Mouse (Mus musculus) liver, adult 2 months (tissue): ENCODE measurements around the gene Smco2.

ENCODE experiments used
- CTCF ChIP-seq: fragments of 200-500 bp; IDR thresholded peaks from 2 replicates; pipeline ENCODE4 v1.5.1; 2011; ENCODE audit warnings: low read depth, low read length, control low read depth
- POLR2A ChIP-seq: fragments of 200-500 bp; IDR thresholded peaks from 2 replicates; pipeline ENCODE4 v1.6.1; 2011; ENCODE audit warnings: low read length, control low read depth; ENCODE audit not compliant: insufficient read depth; ENCODE audit errors: extremely low read depth

DNA sequence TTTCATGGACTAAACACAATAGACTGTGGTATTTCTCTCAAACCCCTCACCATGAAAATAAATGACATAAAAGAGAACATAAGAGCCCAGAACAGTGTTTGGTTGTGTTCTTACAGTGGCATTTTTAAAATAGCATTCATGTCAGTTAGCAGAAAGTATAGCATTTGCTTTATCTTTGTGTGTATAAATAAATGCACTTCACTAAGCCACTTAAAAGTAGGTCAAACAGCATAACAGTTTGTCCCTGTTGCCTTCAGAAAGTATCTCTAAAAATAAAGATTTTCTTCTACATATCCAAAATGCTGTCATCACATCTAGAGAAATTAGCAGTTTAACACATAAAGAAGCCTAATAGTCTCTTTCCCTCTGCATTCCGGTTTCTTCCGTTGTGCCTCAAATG, 7.5 kb downstream of the Smco2 start:
- TF ChIP-seq CTCF (no peak), POLR2A (no peak)
